Mouse (Mus musculus): ENCODE results near the gene Fbxo40.

DNA sequence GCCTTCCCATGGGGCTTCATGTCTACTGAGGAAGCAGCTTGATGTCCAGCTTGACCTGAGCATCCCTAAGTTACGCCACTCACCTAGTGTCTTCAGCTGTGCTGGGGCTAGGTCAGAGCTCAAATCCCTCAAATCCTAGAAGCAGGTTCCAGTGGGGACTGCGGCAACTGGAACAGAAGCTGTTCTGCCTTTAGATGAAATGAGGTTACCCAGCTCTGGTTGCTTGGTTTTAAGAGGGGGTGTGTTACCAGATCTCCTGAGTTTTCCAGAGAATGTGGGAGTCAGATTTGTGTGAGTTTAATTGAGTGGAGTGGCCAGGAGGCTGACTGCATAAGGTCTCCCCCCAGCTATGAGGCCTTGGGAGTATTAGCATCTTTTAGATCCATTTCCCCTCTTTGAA lies 11.1 kb downstream of the Fbxo40 start:
- TF ChIP-seq POLR2A (IDR thresholded peaks at IDR 0.05; ENCODE audit: borderline replicate concordance, insufficient read depth, low read length) (no peak), CTCF (IDR thresholded peaks at IDR 0.05; ENCODE audit: borderline replicate concordance, insufficient read depth, low read depth, low read length) (no peak)
